Mouse (Mus musculus): ENCODE data around the gene Pxmp4. TPM values are rescaled to one million over a fixed set of nuclear protein-coding genes. Genes with fewer than 3 reads are reported as not detected.

Pxmp4 gene
- total RNA-seq, 2 experiments from 2014 or later = 9.0 to 11.2 TPM

GRCm38 (mm10) chr2:154614841-154615576 is 11.5 kb upstream of the Pxmp4 start:
- no peak for ATAC-seq (replicated peaks; ENCODE audit: low FRiP score, poor library complexity, severe bottlenecking)

- ATAC-seq (replicated peaks; ENCODE audit: low FRiP score, poor library complexity, severe bottlenecking) = peak; percentile 82
Observed at GRCm38 (mm10) chr2:154613118-154614115, 9.9 kb upstream of the Pxmp4 start, which contains the start of the genes Zfp341 and 4930519P11Rik. TSS of gene Zfp341 (plus strand) at chr2:154613297. TSS of gene 4930519P11Rik (minus strand) at chr2:154613437.

- no peak for ATAC-seq (replicated peaks; ENCODE audit: low FRiP score, poor library complexity, severe bottlenecking)
Observed at GRCm38 (mm10) chr2:154609050-154609767, 5.7 kb upstream of the Pxmp4 start.

- ATAC-seq (replicated peaks; ENCODE audit: low FRiP score, poor library complexity, severe bottlenecking) = no peak
Observed at GRCm38 (mm10) chr2:154606965-154607364, 3.5 kb upstream of the Pxmp4 start.

GRCm38 (mm10) chr2:154604156-154604555 is 648 bp upstream of the Pxmp4 start:
- peak; percentile 16 for ATAC-seq (replicated peaks; ENCODE audit: low FRiP score, poor library complexity, severe bottlenecking)

GRCm38 (mm10) chr2:154603007-154603637 is 386 bp downstream of the Pxmp4 start:
- no peak; the same call in none of the 2 replicates for ATAC-seq (replicated peaks; ENCODE audit: low FRiP score, poor library complexity, severe bottlenecking)

GRCm38 (mm10) chr2:154601324-154601723 is 2.2 kb downstream of the Pxmp4 start:
- no peak for ATAC-seq (replicated peaks; ENCODE audit: low FRiP score, poor library complexity, severe bottlenecking)

- ATAC-seq (replicated peaks; ENCODE audit: low FRiP score, poor library complexity, severe bottlenecking) = no peak
Observed at GRCm38 (mm10) chr2:154600586-154600985, 2.9 kb downstream of the Pxmp4 start.

- ATAC-seq (replicated peaks; ENCODE audit: low FRiP score, poor library complexity, severe bottlenecking) = no peak
Observed at GRCm38 (mm10) chr2:154597399-154597798, 6.1 kb downstream of the Pxmp4 start.

GRCm38 (mm10) chr2:154595775-154596174 is 7.7 kb downstream of the Pxmp4 start:
- ATAC-seq (replicated peaks; ENCODE audit: low FRiP score, poor library complexity, severe bottlenecking) = no peak

- ATAC-seq (replicated peaks; ENCODE audit: low FRiP score, poor library complexity, severe bottlenecking) = peak; percentile 88
Observed at GRCm38 (mm10) chr2:154593025-154593424, 10.5 kb downstream of the Pxmp4 start.

GRCm38 (mm10) chr2:154591239-154591638 is 12.3 kb downstream of the Pxmp4 start:
- ATAC-seq (replicated peaks; ENCODE audit: low FRiP score, poor library complexity, severe bottlenecking) = no peak

- no peak for ATAC-seq (replicated peaks; ENCODE audit: low FRiP score, poor library complexity, severe bottlenecking)
Observed at GRCm38 (mm10) chr2:154589051-154589450, 14.5 kb downstream of the Pxmp4 start.

GRCm38 (mm10) chr2:154586405-154586804 is 17.1 kb downstream of the Pxmp4 start:
- ATAC-seq (replicated peaks; ENCODE audit: low FRiP score, poor library complexity, severe bottlenecking) = no peak

- ATAC-seq (replicated peaks; ENCODE audit: low FRiP score, poor library complexity, severe bottlenecking) = no peak
Observed at GRCm38 (mm10) chr2:154584931-154585601, 18.4 kb downstream of the Pxmp4 start.

GRCm38 (mm10) chr2:154583906-154584872 is 19.3 kb downstream of the Pxmp4 start:
- ATAC-seq (replicated peaks; ENCODE audit: low FRiP score, poor library complexity, severe bottlenecking) = 0 out of 2 replicates have a peak, but pooled peaks have one; percentile 26

GRCm38 (mm10) chr2:154581421-154581820 is 22.1 kb downstream of the Pxmp4 start:
- no peak for ATAC-seq (replicated peaks; ENCODE audit: low FRiP score, poor library complexity, severe bottlenecking)

- no peak for ATAC-seq (replicated peaks; ENCODE audit: low FRiP score, poor library complexity, severe bottlenecking)
Observed at GRCm38 (mm10) chr2:154580586-154580985, 22.9 kb downstream of the Pxmp4 start.
